Mouse (Mus musculus) ES-E14 (cell line): ENCODE measurements around the gene Nhp2.

Experiments
- CHD2 ChIP-seq: IDR thresholded peaks from 2 replicates; pipeline ENCODE4 v1.6.1; 2014; ENCODE audit warnings: mild to moderate bottlenecking, low read depth, low read length, inconsistent platforms
- HCFC1 ChIP-seq: IDR thresholded peaks from 2 replicates; pipeline ENCODE4 v1.6.1; 2012; ENCODE audit warnings: low read length, inconsistent platforms, borderline replicate concordance; ENCODE audit not compliant: insufficient read depth
- MAFK ChIP-seq: IDR thresholded peaks from 2 replicates; pipeline ENCODE4 v1.6.1; 2014; ENCODE audit warnings: mild to moderate bottlenecking, low read depth, low read length, inconsistent platforms; ENCODE audit not compliant: insufficient read depth

GRCm38 (mm10) chr11:51597553-51597952 lies 22.0 kb upstream of the Nhp2 start:
- no peak for TF ChIP-seq HCFC1
- no peak; the same call in 1 of the 2 replicates for TF ChIP-seq CHD2
- TF ChIP-seq MAFK: no peak
